Mouse (Mus musculus) monocyte, adult 2 months (primary cell): ENCODE results near the gene Il17rc.

Experiments used
- DNase-seq, 2 experiments: peaks; one replicate each; pipeline ENCODE4 v3.0.0; 2022; ENCODE audit warnings: low spot score in 2 of 2, low read depth in 1 of 2

Gene Il17rc

DNA sequence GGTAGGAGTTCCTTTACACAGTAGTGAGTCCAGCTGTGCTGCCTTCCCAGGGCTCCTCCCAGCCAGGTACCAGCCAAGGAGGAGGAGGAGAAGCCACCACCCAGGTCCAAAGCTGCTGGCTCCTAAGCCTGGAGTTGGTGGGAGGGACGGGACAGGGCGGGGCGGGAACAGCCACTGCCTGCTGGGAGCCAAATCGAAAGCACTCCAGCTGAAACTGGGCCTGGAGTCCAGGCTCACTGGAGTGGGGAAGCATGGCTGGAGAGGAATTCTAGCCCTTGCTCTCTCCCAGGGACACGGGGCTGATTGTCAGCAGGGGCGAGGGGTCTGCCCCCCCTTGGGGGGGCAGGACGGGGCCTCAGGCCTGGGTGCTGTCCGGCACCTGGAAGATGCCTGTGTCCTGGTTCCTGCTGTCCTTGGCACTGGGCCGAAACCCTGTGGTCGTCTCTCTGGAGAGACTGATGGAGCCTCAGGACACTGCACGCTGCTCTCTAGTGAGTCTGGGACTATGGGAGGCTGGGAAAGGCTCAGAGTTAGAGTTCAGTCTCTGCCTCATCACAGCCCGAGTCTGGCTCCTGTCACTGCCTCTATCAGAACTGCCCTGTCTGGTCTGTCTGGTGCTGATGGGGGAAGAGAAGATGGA lies at the start of gene Il17rc:
TSS of gene Il17rc (plus strand) at position 131 of the 640 bp plus-strand sequence.
- DNase-seq: no peak

DNA sequence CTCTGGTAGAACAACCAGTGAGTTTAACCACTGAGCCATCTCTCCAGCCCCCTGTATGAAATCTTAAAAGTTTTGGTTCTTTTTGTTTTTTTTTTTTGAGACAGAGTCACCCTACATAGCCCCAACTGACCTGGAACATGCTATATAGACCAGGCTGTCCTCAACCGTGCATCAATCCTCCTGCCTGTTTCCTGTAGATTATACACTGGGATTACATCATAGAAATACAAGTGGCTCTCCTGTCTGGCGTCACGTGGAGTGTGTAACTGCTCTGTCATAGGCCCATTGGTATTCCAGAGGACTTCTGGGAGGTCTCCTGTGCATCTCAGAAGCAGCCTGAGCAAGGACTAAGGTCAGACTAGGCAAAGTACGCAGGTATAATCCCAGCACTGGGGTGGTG lies 48.2 kb upstream of the Il17rc start:
- DNase-seq: no peak

DNA sequence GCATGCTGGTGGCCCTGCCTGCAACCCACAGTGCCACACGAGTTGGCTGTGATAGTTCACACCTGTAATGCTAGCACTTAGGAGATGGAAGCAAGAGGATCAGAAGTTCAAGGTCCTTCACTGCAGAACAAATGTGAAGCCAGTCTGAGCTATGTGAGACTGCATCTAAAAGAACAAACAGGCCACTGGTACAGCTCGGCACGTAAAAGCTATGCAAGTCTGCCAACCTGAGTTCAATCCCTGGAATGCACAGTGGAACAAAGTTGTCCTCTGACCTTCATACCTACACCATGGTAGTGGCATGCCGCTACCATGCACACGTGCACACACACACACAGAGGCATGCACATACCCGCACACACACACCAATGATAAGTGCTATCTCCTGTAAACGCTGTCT lies 47.0 kb upstream of the Il17rc start:
- DNase-seq: no peak

DNA sequence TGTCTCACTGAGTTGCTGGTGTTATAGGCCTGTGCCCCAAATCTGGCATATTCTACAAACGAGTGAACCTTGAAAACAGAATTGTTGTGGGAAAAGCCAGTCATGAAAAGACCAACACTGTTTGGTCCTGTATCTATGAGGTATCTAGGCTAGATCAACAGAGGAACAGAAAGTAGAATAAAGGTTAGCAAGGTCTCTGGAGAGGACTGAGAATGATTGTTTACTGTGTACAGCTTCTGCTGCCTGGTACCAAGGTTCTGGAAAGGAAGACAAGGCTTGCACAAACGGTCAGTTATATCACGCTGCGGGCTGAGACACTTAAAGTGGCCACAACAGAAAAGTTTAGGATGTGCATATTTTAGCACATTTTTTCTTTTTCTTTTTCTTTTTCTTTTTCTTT lies 44.5 kb upstream of the Il17rc start:
- DNase-seq: no peak

DNA sequence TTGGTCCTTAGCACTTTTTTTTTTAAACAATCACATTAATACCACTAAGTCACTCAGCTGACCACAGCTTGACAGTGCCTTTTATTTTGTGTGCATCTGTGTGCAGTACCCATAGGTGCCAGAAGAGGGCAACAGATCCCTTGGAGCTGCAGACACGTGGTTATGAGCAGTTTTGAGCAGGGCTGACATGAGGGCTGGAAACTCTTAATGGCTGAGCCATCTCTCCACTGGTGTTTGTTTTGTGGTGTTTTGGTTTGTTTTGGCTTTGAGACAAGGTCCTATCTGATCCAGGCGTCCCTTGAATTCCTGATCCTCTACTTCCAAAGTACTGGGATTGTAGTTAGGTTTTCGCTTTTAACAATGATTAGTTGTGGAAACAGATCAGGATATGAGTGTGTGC lies 43.8 kb upstream of the Il17rc start:
- DNase-seq: peak in 1 of 2 experiments; percentile 65

DNA sequence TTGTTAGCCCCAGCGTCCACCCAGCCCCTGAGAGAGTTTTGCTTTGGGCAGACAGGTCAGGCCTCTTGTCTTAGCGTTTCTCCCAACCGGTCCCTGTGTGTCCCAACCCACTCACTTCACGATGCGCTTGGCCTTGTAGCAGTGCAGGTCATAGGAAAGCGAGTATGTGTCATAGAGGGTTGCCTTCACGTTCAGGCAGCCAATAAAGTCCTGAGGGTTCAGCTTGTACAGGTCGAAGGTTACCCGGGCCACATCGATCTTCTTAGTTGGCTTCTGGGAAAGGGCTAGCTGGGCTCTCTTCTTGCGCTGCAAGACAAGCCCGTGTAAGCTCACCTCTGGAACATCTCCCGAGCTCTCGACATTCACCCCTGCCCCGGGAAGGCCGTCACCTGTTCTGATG lies 43.2 kb upstream of the Il17rc start:
- DNase-seq: no peak

DNA sequence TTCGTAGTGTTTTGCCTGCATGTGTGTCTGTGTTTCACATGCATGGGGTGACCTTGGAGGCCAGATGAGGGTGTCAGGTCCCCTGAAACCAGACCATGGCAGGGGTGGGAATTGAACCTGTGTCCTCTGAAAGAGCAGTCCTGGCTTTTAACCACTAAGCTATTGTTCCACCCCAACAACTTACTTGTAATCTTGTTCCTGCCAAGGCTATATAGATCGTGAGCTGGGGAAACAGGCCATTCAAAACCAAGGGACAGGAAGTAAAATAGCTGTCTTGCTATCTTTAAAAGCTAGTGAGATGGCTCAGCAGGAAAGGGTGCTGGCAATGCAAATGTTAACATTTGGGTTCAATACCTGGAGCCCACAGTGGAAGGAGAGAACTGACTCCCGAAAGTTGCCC lies 41.3 kb upstream of the Il17rc start:
- no peak for DNase-seq

DNA sequence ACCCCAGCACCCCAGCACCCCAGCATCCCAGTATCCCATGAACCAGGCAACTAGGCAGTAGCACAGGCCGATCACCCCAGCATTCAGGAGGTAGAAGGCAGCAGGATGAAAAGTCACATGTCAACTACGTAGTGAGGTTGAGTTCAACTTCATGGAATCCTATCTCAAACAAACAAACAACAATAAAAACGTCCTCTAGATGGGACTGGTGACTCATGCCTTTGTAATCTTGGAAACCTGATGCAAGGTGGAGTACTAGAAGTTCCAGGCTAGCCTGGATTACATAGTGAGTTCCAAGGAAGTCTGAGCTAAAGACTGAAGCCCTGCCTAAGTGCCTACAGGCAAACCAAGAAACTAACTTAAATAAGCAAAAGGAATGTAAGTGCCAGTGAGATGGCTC lies 40.4 kb upstream of the Il17rc start:
- DNase-seq: no peak

DNA sequence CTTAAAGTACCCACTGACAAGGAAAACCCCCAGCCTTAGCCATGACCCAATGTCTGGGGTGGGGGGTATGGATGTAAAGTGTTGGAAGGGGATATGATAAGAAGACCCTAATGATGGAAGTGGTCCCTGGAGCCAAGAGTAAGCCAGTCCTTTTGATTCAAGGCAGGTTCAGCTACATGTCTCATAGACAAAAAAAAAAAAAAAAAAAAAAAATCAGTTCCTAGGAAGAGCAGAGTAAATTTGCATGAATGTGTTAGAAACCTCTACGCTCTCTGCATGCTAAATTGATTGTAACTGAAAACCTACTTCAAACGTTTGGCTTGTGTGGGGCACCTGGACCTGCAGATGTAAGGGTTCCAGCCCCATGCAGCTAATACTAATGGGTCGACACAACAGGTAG lies 39.4 kb upstream of the Il17rc start:
- DNase-seq: no peak

DNA sequence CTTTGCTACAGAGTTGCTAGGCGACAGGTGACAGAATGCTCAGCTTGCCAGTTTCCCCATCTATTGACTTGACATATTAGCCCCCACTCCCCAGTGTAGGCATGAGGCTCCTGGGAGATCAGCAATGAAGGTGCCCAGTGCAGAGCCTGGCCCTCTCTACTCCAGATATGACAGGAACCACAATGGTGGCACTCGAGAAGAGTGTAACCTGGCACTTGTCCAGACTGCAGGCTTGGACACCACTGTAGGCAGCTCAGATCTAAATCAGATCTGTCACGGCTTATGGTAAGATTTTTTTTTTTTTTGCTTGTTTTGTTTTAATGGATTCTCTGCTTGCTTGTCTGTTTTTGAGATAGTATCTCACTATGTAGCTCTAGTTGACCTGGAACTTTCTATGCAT lies 37.6 kb upstream of the Il17rc start:
- DNase-seq: no peak

DNA sequence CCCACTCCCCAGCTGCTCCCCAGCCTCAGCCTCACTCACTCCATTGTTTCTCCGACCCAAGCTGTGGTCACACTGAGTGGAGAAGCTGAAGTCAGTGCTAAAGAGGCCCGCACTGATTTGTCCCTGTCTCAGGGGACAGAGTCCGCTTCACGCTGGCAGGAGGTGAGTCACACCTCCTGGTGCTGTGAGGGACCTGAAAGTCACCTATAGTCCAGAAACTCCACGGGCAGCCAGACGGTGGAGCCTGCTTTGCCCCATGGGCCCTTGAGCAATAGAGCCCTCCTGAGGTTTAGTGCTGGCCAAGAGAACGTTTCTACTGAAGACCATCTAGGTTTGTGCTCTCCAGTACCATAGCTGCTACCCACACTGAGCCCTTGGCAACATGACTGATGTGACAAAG lies 36.5 kb upstream of the Il17rc start:
- DNase-seq: no peak

DNA sequence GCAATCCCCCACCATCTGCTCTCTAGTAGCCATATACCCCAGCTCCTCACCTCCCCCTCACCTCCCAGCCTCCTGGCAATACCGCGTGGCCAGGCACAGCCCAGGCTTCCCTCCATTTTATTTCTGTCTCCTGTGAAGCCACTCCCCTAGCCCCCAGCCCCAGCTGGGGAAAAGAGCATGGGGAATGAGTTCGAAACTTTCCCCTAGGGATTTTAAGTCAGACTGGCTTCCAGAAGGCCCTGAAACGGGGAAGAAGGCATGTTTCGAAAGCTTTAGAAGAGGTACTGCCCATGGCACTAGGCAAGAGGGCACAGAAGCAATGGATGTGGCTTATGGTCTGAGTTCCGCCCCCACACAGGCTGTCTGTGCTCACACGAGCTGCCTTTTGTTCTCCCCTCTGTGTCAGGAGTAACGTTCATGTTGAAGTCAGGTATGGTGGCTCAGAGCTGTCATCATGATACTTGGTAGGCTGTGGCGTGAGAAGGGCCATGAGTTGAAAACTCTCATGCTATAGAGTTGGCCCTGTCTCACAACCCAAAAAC lies 35.5 kb upstream of the Il17rc start, which contains the start of gene Cidec:
TSS of gene Cidec (minus strand) at position 97 of the 542 bp plus-strand sequence.
- no peak for DNase-seq

DNA sequence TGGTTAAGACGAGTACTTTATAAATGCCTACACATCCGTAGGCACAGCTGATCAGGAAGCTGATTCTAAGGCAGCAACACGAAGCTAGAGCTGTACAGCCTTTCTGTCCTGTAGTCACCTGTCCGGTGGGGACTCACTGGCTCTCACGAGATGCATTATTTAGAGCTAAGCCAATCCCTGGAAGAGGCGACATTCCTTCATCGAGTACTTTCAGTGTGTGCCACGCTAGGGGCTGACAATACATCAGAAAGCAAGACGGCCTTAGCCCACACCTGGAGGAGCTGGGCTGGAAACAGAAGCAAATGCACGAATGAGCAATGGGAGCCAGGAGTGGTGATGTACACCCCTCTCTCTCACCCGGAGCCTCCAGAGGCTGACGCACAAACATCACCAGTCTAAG lies 34.1 kb upstream of the Il17rc start:
- DNase-seq: no peak

DNA sequence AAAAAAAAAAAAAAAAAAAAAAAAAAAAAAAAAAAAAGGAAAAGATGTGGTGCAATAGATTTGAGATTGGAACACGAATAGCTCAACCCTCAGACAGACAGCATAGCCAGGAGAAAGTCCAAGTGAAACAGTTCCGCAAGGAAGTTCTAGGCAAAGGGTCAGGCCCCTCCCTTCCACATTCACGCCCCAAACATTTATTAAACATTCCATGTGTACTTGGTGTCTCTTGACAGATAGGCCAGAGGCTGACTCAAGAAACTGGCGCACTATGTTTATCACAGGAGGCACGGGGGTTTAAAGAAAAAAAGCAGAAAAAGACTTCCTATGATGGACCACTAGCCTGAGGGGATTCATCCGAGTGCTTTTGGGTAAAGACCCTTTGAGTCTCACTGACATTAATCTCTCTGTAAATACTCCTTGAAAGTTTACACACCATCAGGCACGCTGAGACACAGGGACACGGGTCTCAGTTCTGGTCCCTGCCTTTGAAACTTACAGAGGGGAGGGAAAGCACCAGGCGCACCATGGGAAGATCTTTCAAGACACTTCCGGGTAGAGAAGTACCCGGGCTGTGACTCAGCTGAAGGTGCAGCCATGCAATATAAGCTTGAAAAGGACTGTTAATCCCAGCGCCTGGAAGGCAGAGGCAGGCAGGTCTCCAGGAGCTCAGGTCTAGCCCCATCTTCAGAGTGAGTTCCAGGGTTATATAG lies 32.4 kb upstream of the Il17rc start:
- DNase-seq: no peak

DNA sequence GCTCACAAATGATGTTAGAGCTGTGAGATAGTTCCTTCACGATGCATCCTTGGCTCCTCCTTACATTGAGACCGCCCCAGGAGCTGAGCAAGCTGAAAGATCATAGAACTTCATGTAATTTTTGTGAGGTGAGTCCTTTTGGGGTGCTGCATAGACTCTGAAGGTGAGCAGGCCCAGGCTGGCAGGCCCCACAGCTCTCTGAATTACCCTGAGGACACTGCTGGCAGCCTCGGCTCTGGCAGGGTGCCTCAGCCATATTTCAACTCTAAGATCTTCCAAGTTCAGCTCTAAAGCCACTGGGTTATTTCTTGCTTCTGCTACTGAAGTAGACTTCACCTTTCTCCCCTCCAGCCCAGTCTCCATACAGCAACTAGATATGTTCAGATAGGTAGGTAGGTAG lies 30.5 kb upstream of the Il17rc start:
- no peak for DNase-seq

DNA sequence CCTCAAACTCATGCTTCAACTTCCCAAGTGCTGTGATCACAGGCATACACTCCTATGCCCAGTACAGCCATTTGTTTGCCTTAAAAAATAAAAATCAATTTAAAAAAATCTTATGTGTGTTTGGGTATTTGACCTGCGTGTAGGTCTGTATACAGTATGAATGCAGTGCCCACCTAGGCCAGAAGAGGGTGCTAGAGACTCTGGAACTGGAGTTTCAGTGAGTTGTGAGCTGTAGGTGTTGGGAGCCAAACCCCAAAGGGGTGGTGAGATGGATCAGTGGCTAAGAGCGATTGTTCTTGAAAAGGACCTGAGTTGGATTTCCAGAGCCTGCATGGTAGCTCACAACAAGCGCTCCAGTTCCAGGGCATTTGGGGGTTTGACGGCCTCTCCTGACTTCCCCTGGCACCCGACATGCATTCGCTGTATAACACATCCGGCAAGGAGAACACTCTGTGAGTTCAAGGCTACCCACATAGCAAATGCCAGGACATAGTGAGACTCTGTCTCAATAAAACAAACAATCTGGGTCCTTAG lies 30.0 kb upstream of the Il17rc start:
- DNase-seq: peak in 1 of 2 experiments; percentile 57

DNA sequence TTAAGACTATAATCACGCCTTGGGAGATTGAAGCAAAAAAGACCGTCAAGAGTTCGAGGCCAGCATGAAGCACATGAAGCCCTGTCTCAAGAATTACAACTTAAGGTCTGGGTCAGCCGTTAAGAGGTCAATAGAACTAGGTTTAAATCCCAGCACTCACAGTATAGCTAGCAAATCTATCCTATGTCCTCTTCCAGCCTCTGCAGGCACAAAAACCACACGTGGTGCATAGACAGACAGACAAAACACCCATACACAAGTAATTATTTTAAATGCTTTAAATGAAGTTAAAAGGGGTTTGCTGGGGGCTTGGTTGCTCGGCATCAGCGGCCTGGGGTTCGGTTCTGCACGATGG lies 29.2 kb upstream of the Il17rc start:
- no peak for DNase-seq

DNA sequence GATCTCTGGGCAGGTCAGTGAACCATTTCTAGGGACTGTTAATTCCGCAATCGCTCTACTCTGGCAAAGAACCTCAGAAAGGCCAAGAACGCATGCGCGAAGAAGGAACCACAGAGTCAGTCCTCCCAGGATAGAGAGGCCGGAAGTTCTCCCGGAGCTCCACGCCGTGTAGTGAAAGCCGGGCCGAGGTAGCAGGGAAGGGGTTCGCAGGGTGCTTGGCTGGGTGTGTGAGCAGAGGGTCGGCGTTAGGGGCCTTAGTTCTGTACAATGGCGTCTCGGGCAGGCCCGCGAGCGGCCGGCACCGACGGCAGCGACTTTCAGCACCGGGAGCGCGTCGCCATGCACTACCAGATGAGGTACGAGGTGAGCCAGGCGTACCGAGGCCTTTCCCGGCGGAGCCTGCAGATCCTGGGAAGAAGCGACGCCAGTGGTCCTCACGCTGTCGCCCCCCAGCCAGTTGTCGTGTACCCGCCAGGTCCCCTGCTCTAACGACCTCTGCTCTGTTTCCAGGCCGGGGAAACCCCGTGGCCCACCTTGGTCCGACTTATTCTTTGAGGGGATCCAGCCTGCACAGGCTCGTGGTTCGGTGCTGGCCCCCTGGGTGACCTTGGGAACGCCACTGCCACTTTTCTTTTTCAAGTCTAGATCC lies 28.7 kb upstream of the Il17rc start, which contains the start of gene Jagn1:
TSS of gene Jagn1 (plus strand) at position 128 of the 649 bp plus-strand sequence.
- DNase-seq: peak; percentile 85 to 88

DNA sequence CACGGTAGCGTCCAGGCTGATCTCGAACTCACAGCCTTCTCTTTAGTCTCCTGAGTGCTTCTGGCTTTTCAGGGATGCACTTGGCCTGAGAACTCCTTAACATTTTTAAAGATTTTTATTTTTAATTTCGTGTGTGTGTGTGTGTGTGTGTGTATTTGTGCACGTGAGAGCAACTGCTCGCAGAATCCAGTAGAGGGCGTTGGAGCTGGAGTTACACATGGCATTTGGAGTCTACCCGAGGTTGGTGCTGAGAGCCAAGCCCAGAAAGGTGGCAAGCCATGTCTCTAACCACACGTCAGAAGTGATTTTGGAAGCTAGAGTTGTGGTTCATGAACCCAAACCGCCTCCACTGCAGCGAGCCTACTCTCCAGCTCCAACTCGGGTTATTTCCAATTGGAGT lies 28.1 kb upstream of the Il17rc start:
- DNase-seq: no peak

DNA sequence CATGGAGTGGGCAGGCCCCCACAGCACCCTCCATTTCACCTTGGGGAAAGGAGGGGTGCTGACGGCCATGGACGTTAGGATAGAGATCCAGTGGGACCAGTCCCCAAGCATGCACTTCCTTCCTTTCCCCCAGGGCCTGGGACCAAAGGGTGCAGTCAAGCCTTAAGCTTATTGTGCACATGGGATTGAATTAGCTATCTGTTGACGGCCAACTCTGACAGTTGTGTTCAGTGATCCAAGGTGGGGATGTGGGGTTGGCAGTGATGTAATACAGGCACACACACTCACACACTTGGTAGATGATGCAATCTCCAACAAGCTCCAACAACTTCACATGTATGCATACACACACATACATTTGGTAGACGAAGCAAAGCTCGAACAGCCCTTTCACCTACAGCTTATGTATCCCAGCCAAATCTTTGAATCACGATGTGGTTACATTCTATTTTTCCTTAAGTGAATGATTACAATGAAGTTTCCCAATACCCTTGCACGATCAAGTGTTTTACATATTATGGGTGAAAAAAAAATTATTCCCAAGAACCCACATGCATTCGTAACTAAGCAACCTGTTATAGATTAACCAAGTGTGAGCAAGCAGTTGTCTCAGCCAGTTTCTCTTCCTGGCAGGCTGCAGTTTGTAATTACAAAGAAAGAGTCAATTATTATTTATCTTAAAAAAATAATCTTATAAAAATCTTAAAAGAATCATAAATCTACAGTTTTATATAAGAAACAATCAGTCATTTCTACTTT lies 26.8 kb upstream of the Il17rc start:
- DNase-seq: no peak

DNA sequence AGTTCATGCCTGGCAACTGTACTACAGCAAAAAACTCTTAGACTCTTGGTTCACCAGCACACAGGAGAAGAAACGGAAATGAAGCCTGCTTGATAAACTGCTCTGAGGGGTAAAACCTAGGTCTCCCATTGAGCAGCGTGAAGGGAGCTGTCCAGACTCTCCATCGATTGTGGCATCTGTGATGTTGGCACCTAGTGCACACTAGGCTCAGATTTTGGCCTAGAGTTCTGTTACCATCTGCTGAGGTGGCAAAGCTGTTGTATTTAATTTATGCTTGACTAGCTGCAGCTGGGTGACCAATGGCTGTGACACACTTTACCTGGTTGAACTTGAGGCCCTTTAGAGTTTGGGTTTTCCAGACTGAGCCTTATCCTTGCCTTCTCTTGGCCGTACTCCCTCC lies 23.6 kb upstream of the Il17rc start:
- no peak for DNase-seq
